Mouse (Mus musculus) leukemia stem cell, adult 10-12 weeks (primary cell): ENCODE results near the gene Gm28510. TPM values are rescaled to one million over a fixed set of nuclear protein-coding genes. Genes with fewer than 3 reads are reported as not detected.

Source experiments
- polyA plus RNA-seq: library from polyadenylated mRNA; stranded (reverse); fragments of >175 nt; gene quantifications from 2 replicates; pipeline ENCODE4 v1.2.3, GENCODE M21; 2012; ENCODE audit warnings: low replicate concordance

The Gm28510 gene
- not detected in 2 replicates for polyA plus RNA-seq

GRCm38 (mm10) chrY:10412437-10412836, at the start of gene Gm28510:
Gene Gm28510 (plus strand): TSS chrY:10412737.

Other genes starting within 250 kb of the Gm28510 start
- not detected in 2 replicates for gene Gm20834, start 88.1 kb upstream of the Gm28510 start, polyA plus RNA-seq
- not detected in 2 replicates for gene Gm20737, start 123.3 kb downstream of the Gm28510 start, polyA plus RNA-seq
- not detected in 2 replicates for gene Gm21775, start 140.7 kb downstream of the Gm28510 start, polyA plus RNA-seq
- not detected in 2 replicates for gene Gm21900, start 203.6 kb downstream of the Gm28510 start, polyA plus RNA-seq